Mouse (Mus musculus): ENCODE measurements around the gene Gm2174. TPM values are rescaled to one million over a fixed set of nuclear protein-coding genes. Genes with fewer than 3 reads are reported as not detected.

The Gm2174 gene
- polyA plus RNA-seq (2017; shearing (Covaris generic)): 10 to 100 TPM in 1 of 2 experiments, 1 to 10 TPM in 1; 2.2 to 15.6 TPM

DNA sequence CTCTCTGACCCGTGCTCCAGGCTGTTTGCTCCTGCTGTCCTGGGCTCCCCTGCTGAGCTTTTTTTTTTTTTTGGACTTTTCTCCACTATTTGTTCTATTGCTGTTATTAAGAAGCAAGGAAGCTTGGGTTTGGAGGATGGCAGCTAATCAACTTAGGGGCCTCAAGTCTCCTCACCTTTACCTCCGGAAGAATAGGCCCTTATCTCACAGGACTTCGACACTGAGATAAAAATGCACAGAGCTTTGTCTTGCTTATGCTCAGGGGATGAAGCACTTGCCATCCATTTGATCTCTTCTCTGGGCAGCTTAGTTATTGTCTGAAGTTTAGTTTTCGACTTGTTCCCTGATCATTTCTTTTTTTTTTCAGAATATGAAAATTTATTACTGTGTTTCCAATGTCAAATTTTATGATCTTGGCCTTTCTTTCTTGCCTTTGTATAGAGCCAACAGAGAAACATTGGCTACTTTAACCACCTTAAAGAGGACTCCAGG, at the start of gene Gm2174:
Gene Gm2174, plus strand, starts transcription at position 442 of the 492 bp plus-strand sequence.
- ATAC-seq: no peak

DNA sequence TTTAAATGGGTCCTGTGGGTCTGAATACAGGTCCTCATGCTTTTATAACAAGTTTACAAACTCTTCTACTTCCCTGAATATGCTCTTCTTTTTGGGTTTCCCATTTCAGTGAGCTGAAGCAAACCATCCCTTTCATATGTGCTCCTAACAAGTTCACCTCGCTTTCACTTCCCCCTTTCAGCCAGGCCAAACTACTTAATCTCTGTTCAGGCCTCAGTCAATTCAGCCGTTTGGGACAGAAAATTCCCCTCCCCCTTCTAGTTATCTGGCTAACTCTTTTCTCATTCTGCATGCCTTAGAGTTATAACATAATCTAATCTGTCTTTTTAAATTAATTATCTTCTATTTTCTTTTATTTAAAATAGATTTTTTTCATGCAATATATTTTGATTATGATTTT, 43.1 kb upstream of the Gm2174 start:
- no peak for ATAC-seq

DNA sequence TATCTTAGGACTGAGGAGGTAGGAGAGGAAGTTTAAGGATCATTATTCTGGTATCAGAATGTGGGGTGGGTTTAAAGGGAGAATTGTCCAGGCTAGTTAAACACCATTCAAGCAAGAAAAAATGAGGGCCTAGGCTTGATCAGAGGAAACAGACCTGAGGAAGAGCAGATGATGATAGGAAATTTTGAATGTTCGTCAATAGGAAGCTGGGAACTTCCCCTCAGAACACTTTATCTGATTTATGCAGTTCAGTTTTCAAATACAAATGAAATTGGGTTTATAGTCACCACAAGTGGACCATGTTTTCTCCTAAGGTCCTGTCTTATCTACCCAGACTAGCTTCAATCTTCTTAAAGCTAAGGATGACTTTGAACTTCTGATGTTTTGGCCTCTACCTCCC, 42.3 kb upstream of the Gm2174 start:
- peak; percentile 70 for ATAC-seq

DNA sequence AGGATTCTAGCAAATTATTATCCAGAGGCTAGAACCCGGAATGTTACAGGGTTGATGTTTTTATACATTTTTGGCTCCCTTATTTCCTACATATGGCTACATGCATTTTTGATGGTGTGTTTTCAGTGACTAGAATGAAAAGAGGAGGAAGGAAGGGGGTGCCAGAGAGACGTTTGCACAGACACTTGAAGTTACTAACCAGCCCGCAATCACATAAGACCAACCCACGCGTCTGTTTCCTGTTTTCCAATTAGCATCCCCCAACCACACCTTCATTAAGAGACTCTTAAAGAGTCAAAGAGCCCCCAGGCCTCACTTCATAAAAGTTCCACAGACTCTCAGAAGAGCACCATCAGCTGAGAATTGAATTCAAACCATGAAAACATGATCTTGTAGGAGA, 41.6 kb upstream of the Gm2174 start:
- ATAC-seq: peak; percentile 69

DNA sequence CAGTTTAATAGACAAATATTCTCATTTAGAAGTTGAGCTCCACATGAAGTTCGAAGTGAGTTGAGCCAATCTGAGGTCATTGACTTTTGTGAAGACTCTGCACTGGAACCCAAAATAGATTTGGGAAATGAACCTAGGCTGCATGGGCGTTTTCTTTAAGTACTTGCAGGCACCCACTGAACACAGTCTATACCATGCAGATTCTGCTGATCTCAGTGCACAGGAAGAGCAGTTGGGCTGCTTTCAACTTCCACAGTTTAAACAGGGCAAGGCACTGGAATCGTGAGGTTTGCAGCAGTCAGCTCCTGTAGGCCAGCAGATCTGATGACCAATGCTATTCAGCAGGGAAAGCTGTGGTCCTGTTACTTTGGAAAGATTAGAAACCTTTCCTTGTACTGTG, 31.5 kb upstream of the Gm2174 start:
- ATAC-seq: no peak

DNA sequence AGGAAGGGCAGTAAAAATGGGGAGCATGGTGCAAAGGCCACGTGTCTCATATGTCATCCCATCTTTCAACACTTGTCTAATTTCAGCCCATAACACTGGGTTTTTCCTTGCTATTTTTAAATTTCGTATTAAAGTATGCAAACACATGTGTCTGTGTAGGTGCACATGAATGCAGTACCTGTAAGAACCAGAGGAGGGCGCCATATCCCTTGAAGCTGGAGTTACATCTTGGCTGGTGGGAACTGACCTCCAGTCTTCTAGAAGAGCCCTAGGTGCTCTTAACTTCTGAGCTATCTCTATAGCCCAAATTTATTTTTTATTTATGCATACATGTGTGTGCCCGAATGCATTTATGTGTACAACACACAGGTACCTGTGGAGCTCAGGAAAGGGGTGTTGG, 30.2 kb upstream of the Gm2174 start:
- no peak for ATAC-seq

DNA sequence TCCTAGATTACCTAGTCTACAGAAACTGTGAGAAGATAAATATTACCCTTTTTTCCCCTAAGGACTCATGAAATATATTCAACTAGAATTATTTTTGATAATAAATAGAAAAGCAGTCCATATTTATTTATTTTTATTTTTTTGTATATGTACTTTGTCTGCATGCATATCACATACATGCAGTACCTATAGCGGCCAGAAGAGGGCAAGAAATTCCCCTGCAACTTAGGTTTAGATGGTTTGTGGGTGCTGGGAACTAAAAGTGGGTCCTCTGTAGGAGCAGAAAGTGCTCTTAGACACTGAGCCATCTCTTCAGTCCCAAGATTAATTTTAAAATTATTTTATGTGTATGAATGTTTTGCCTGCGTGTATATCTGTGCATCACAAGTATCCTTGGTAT, 17.2 kb upstream of the Gm2174 start:
- ATAC-seq: no peak

DNA sequence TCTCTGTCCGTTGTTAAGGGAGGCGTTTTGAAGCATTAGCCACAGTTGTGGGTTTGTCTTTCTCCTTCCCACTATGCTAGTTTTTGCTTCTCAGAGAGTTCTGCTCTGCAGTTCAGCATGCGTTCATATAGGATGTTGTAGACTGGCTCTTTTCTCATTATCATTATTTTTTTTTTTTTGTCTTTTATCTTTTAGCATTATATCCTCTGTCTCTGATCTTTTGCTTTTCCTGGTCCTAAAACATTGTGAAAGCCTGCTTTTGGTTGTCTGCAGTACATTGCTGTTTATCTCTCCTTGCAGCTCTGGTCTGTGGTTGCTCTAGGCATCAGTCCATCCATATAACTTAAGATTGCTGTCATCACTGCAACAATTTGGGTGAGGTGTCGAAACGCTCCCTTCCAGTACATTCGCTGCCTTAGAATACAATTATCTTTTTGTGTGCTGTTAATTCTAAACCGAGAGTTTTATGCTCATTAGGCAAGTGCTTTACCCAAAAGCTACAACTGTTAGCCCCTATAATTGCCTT, 11.9 kb upstream of the Gm2174 start:
- ATAC-seq: no peak

DNA sequence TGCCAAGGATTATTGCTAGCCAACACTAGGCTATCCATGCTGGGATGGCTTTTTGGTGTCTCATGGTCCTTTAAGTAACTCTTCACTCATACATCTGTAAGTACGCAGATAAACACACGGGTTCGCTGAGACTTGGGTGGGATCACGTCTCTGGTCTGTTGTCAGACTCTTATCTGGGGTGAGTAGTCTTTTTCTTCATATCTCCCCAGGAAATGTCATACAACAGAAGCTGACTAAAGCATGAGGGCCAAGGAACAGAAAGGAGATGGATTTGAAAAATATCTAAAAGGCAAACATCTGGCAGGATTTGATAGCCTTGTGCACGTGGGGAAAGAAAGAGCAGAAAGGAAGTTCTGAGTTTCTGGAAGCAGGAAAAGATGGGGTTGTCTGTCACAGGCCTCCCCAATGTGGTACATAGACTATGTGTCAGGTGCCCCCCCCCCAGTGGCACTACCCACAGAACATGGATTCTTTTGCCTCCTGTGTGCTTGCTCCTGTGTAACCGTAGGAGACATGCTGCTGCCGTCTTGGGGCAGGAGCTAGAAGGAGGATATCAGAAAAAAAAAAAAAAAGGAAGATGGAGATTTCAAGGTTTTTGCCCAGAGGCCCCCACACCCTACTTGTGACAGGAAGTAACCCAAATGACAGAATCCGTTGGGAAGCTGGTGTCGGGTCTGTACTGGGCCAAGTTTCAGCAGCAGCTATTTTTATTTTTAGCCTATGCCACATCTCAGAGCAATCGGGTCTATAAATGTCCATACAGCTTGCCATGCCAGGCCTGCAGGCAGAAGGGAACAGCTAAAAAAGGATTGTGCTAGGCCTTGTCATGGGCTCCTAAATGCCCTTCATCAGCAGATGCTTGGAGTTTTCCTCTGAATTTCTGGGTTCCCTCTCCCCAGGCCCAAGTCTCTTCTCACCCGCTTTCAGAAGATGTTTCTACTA, 1.0 kb upstream of the Gm2174 start:
- no peak for ATAC-seq

DNA sequence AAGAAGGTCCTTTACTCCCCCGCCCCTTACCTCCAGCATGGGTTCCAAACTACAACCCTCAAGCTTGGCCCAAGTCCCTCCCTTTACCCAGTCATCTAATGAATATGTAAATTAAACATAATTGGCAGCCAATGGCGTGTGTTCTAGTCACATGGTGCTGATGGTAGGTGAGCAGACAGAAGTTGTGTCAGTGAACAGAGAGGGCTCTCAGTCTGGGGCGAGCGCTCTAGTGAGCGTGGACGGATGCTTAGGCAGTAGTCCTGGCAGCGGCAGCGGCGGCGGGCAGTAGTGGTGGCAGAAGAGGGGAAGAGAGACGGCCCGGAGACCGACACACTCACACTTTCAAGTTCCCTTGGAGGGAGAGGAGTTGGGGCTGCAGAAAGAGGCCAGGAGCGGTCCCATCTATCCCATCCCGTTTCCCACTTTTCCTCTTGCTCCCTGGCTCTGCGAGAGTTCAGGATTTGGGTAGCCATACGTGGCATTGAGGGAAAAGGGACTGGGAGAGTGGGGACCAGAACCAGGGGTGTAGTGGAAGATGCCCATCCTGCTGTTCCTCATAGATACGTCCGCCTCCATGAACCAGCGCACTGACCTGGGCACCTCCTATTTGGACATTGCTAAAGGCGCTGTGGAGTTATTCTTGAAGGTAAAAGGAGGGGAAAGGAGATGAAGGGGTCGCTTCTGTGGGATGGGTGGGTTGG, 7.1 kb downstream of the Gm2174 start, which contains the start of gene Ints6l:
Gene Ints6l, plus strand, starts transcription at position 187 of the 701 bp plus-strand sequence.
- ATAC-seq: peak; percentile 83

DNA sequence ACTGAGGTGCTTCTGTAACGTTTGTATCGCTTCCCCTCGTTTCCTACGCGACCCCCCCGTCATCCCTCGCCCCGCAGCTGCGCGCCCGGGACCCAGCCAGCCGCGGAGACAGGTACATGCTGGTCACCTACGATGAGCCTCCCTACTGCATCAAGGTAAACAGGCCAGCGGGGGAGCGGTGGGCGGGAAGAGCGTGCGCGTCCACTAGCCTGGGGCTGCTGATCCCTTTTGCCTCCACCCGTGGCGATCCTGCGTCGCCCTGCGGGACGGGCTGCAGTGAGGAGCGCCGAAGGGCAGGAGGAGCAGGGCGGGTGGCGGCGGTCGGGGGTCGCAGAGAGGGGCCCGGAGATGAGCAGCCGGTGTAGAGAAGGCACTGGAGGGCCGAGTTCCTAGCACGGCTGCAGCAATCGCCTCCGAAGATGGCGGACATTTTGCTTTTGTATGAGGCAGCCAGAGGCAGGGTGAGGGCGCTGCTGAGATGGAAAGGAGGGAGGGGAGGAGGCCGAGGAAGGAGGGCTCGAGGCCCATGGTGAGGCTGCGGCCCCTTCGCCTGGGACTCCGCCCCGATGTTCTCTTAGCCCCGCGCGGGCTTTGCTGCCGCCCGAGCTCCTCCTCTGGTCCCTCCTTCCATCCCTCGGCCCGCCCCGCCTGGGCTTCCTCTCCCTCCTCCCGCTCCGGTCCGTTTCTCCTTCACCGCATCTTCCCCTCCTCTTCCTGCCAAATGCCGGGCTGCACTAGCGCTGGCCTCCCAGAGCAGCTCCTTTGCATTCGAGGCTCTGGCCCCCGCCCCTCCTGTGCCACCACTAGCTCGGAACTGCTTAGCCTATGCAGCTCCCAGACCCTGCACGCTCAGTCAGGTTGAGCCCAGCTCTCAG, 7.8 kb downstream of the Gm2174 start:
- peak; percentile 81 for ATAC-seq

DNA sequence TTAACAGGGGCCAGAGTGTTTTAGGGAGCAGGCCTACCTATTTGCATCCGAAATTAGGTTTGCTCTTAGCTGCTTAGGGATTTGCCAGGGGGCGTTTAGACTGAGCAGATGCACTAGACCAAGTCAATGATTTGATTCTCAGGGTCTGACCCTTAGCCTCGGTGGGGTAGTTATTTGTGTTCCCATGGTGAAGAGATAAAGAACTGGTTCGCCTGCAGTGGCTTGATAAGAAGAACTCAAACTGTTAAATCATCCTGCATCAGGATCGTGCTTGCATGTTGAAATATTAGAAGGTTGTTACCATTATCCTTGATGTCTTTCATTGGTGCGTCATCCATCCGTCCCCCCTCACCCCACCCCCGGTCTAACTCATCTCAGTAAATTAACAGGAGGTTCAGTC, 8.6 kb downstream of the Gm2174 start:
- ATAC-seq: no peak

DNA sequence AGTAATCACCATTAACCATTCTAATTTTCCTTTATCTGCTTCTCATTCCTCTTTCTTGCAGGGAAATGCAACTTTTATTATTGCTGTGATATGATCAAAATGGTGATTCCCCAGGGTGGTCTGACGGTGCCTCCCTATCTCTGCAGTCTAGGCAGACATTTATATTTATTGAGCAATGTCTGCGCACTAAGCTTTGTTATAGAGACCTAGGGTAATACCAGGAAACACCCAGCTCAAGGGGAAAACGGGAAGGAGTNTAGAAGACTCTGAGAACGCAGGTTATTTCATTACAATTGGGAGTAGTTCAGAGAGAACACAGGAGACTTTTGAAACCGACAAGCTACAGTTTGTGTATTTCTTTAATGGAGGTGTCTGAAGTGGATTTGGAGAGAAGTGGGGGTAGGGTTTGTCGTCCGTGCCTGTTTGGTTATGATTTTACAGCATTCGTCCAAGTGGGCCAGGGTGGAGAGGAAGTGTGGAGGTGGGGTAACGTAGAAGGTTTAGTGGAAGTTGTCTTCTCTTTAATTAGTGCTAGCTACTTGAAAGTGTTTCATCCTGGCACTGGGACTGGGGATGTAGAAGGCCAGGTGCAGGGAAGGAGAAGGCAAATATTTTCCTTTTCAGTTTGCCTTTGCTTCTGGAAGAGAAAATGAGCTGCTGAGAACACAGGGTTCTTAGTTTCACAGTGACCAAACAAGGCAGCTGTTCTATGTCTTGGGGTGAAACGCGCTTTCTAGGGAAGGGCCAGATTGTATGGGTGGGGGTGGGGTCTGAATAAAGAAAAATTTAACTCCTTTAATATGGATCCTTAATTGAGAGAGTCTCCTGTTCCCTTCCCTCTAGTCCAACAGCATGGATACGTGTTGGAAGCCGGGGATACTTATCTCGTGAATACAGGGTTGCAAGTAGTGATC, 14.5 kb downstream of the Gm2174 start:
- peak; percentile 52 for ATAC-seq

DNA sequence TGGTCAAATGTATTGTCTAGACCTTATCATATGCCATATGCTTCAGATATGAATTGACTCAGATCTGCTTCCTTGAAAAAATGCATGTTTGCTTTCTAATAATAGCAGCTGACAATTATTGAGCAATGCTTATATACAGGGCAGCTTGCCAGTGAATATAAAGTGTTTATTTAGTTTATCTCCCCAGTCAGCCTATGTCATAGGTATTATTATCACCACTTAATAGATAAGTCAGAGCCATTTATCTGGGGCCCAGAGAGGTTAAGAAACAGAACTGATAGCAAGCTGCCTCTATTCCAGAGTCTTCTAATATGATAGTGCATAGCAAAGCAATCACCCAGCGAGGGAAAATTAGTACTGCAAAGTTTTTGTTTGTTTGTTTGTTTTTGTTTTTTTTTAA, 17.1 kb downstream of the Gm2174 start:
- ATAC-seq: no peak

DNA sequence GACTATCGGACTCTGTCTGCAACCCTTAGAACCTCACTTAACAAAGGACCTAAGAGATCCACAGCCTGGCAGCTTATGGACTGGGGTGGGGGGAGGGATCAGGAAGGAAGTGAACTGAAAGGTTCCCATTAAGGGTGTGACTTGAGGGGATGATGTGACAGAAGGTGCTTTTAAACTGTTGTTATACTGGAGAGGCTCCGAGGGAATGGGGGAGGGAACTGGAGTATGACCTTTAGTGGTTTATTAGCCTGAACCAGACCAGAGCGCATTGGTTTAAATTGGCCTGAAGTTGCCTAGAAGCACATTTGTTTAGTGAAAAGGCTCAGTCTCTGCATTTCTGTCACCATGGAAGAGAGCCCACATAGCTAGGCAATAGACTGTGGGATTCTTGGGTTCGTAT, 19.9 kb downstream of the Gm2174 start:
- ATAC-seq: no peak

DNA sequence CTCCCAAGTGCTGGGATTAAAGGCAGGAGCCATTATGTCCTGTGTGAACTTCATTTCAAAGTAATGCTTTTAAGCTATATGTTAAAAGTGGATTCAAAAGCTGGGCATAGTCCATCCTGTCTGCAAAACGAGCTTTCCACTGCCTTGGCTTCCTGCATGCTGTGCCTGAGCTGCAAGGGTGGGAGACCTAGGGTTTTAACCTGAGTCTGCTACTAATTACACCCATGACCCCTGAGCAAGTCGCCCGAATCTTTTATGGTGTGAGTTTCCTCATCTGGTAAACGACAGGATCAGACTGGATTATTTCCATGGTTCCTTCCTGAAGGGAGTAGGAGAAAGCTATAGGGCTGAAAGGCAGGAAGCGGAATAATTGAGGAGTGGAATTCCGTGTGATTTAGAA, 20.7 kb downstream of the Gm2174 start:
- no peak for ATAC-seq

DNA sequence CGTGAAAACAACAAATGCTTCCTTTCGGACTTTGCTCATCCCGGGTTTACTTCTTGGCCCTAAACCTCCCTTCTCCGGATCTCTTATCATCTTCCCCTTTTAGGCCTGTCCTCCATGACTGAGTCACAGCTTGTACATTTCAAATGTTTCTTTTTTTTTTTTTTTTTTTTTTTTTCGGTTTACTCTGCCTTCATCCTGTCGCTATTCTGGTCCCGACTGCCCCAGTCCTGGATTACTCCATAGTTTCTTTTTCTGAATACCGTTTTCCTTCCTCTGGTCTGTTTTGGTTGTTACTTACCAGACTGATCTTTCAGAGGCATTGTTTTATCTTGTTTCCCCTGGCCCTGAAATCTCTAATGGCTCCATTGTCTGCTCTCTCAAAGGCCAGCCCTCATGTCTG, 26.3 kb downstream of the Gm2174 start:
- ATAC-seq: no peak

DNA sequence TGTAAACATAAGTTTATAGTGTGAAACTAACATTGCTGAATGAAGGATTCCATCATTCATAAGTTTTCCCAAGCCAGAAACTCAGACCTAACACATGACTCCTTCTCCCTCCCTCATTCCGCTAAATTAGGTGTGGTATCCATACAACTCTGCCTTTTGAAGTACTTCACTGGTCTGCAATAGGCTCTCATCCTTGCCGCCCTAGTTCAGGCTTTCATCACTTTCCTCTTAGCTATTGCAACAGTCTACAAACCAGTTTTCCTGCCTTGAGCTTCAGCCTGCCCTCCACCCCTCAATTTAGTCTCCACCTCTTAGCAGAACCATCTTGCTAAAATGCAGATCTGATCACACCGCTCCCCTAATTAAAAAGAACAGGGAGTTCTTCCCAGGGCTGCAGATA, 29.8 kb downstream of the Gm2174 start:
- ATAC-seq: no peak

DNA sequence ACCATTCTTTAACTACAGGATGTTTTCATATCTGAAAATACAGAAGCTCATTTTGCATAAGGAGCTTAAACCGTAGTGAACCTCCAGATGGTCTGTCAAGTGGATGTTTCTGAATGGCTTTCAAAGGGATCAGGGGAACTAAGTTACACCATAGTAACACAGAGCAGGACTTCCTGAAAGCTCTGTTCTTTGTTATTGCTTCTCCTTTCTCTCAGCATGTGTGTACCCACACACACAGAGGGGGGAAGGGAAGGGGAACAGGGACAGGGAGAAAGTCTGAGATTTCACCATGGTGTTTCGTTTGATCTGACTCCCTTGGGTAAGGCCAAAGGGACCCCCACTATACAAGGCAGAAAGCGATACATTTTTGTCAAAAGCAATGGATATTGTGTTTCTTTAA, 34.1 kb downstream of the Gm2174 start:
- ATAC-seq: no peak

DNA sequence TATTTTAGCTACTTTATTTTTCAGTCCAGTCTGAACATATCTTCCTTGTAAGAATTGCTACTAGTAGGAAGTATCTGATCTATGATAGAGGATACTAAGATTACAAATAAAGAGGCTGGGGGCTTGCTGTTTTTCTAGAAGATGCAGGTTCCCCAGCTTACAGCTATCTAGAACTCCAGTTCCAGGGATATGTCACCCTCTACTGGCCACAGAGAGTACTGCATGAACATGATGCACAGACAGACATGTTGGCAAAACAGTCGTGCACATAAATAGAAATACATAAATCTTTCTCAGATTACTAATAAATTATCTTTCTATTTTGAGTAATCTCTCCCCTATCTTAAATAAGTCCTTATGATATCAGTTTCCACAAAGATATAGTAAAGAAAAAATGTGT, 42.0 kb downstream of the Gm2174 start:
- ATAC-seq: peak; percentile 71

DNA sequence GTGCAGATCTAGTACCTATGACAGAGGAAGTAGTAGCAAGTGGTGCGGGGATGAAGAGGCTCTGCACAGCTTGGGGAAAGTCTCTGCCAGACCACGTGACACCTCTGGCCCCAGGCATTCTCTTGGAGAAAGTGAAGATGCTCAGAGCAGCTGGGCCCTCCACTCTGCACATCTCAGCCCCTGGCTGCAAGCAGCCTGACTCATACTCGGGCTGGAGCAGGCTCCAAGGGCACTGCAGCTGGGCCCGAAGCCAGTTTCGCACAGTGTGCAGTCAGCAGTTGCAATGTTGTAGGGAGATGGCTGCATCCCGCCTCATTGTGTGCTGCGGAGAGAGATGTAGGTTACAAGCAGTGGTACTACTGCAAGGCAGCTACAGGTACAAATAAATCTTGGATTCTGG, 49.5 kb downstream of the Gm2174 start:
- no peak for ATAC-seq
